ENCODE assay signal across 8 mouse cellular contexts in genomic region chr7:91262031-91262951, GRCm38 (mm10).
DNase-seq lines count a peak whose midpoint lies in the region; ATAC-seq and TF ChIP-seq lines count a peak whose summit lies in the region.

No protein-coding gene starts in this region.

- no peaks in the 10 kb centered on the region for H3K9me3 ChIP-seq in heart, embryonic 11.5 days (replicated peaks; ENCODE audit: control insufficient read depth, low read length)
- H3K9me3 ChIP-seq in forebrain, embryonic 14.5 days (replicated peaks; ENCODE audit: control insufficient read depth, low read length), result no peaks in the 10 kb centered on the region
- no peaks in the 10 kb centered on the region for H3K9me3 ChIP-seq in liver, postnatal 0 days (ENCODE audit: low read length)
- H3K9me3 ChIP-seq in stomach, embryonic 15.5 days, result no peaks in the 10 kb centered on the region

- DNase-seq in heart, postnatal 25 days (ENCODE audit: low spot score), result no peak
- peak; percentile 41 for DNase-seq in cerebellum, adult 11 months
- DNase-seq in forebrain, embryonic 14.5 days (ENCODE audit: low spot score), result peak; percentile 76
- DNase-seq in layer of hippocampus, adult 2 months (ENCODE audit: low spot score in 2 of 2), result peak; percentile 38 to 45
- DNase-seq in liver, postnatal 0 days, result peak; percentile 13
- no peak for DNase-seq in ovary, adult 18-20 months (ENCODE audit: low spot score)

- no peak overlapping the region for H3K27ac ChIP-seq in heart, embryonic 11.5 days (ENCODE audit: low read depth, low read length)
- peak overlapping the region; percentile 49; the same call in 1 of the 2 replicates for H3K27ac ChIP-seq in forebrain, embryonic 14.5 days (ENCODE audit: low read depth, low read length)
- peak overlapping the region; percentile 92 for H3K27ac ChIP-seq in layer of hippocampus, adult 2 months
- H3K27ac ChIP-seq in liver, postnatal 0 days (ENCODE audit: low read depth), result no peak overlapping the region
- H3K27ac ChIP-seq in stomach, embryonic 15.5 days, result no peak overlapping the region

- H3K4me2 ChIP-seq in heart, embryonic 11.5 days, result peak overlapping the region; percentile 83
- peak overlapping the region; percentile 77 for H3K4me2 ChIP-seq in forebrain, embryonic 14.5 days (ENCODE audit: low read length)
- peak overlapping the region; percentile 59 for H3K4me2 ChIP-seq in liver, postnatal 0 days (ENCODE audit: low read depth, low read length)
- H3K4me2 ChIP-seq in stomach, embryonic 15.5 days, result peak overlapping the region; percentile 75

- peaks cover 3% of the 10 kb centered on the region; the same call in 1 of the 2 replicates for H3K4me1 ChIP-seq in heart, embryonic 11.5 days (ENCODE audit: control insufficient read depth, insufficient read depth, low read length)
- no peaks in the 10 kb centered on the region for H3K4me1 ChIP-seq in forebrain, embryonic 14.5 days (ENCODE audit: control insufficient read depth, insufficient read depth, low read length)
- H3K4me1 ChIP-seq in liver, postnatal 0 days (ENCODE audit: insufficient read depth), result no peaks in the 10 kb centered on the region
- H3K4me1 ChIP-seq in stomach, embryonic 15.5 days, result peaks cover 3% of the 10 kb centered on the region; the same call in 1 of the 2 replicates

- no peak overlapping the region for H3K9ac ChIP-seq in heart, embryonic 11.5 days (ENCODE audit: low read depth, low read length)
- peak overlapping the region; percentile 60 for H3K9ac ChIP-seq in forebrain, embryonic 14.5 days (ENCODE audit: low read length)
- H3K9ac ChIP-seq in liver, postnatal 0 days (replicated peaks), result no peak overlapping the region
- H3K9ac ChIP-seq in stomach, embryonic 15.5 days, result no peak overlapping the region

- WGBS in heart, embryonic 11.5 days (ENCODE audit: insufficient replicate concordance), result under 1% methylated on average over 34 of the region's 34 CpGs
- under 1% methylated on average over 34 of the region's 34 CpGs for WGBS in forebrain, embryonic 14.5 days
- WGBS in liver, postnatal 0 days (ENCODE audit: insufficient replicate concordance), result 2% methylated on average over 34 of the region's 34 CpGs
- WGBS in stomach, embryonic 15.5 days, result under 1% methylated on average over 33 of the region's 34 CpGs

- H3K4me3 ChIP-seq in heart, embryonic 11.5 days (ENCODE audit: low read depth, low read length), result peak overlapping the region; percentile 39
- peak overlapping the region; percentile 49 for H3K4me3 ChIP-seq in forebrain, embryonic 14.5 days (ENCODE audit: low read depth, low read length)
- H3K4me3 ChIP-seq in layer of hippocampus, adult 2 months, result peak overlapping the region; percentile 70
- 0 out of 2 replicates have a peak overlapping the region, but pooled peaks have one; percentile 6 for H3K4me3 ChIP-seq in liver, postnatal 0 days (ENCODE audit: low read depth, low read length)
- H3K4me3 ChIP-seq in stomach, embryonic 15.5 days (replicated peaks), result peak overlapping the region; percentile 38

- no peaks in the 10 kb centered on the region for H3K36me3 ChIP-seq in heart, embryonic 11.5 days (ENCODE audit: control insufficient read depth, insufficient read depth, low read length)
- H3K36me3 ChIP-seq in forebrain, embryonic 14.5 days (ENCODE audit: control insufficient read depth, insufficient read depth, low read length), result no peaks in the 10 kb centered on the region
- H3K36me3 ChIP-seq in liver, postnatal 0 days (replicated peaks; ENCODE audit: insufficient read depth, low read length), result no peaks in the 10 kb centered on the region
- H3K36me3 ChIP-seq in stomach, embryonic 15.5 days, result no peaks in the 10 kb centered on the region

- H3K27me3 ChIP-seq in heart, embryonic 11.5 days (ENCODE audit: control insufficient read depth, insufficient read depth, low read length), result no peaks in the 10 kb centered on the region
- H3K27me3 ChIP-seq in forebrain, embryonic 14.5 days (replicated peaks; ENCODE audit: control insufficient read depth, insufficient read depth, low read length), result no peaks in the 10 kb centered on the region
- H3K27me3 ChIP-seq in liver, postnatal 0 days (ENCODE audit: insufficient read depth, low read length), result peaks cover 10% of the 10 kb centered on the region; the same call in 1 of the 2 replicates
- H3K27me3 ChIP-seq in stomach, embryonic 15.5 days (replicated peaks), result peaks cover 8% of the 10 kb centered on the region; the same call in 1 of the 2 replicates

- no peak; the same call in 1 of the 2 replicates for ATAC-seq in heart, embryonic 11.5 days (replicated peaks; ENCODE audit: insufficient number of reproducible peaks, low FRiP score, low TSS enrichment)
- ATAC-seq in forebrain, embryonic 14.5 days, result peak; percentile 92
- ATAC-seq in liver, postnatal 0 days, result no peak
- peak; percentile 56; the same call in 1 of the 2 replicates for ATAC-seq in stomach, embryonic 15.5 days (ENCODE audit: insufficient read depth, low FRiP score, low read depth)

- peak; percentile 32 for TF ChIP-seq CTCF in layer of hippocampus, adult 2 months (conservative IDR thresholded peaks at IDR 0.05)
- TF ChIP-seq CTCF in liver, postnatal 0 days (IDR thresholded peaks at IDR 0.05; ENCODE audit: low read depth), result no peak

- intact Hi-C loops in heart, postnatal 25 days (cut with DNase I), result no loop called here

- no peak for TF ChIP-seq EP300 in liver, postnatal 0 days (IDR thresholded peaks at IDR 0.05; ENCODE audit: low read depth)

Comparison
In these comparisons a context has a peak if more than half of its experiments do, and no peak if none do; other contexts are left out.
1. ATAC-seq: peak in forebrain, embryonic 14.5 days (single experiment) and stomach, embryonic 15.5 days (single experiment); none in heart, embryonic 11.5 days (single experiment) and liver, postnatal 0 days (single experiment).
2. H3K27ac ChIP-seq: peak in forebrain, embryonic 14.5 days (single experiment) and layer of hippocampus, adult 2 months (single experiment); none in heart, embryonic 11.5 days (single experiment), liver, postnatal 0 days (single experiment) and stomach, embryonic 15.5 days (single experiment).
3. H3K4me3 ChIP-seq: peak in every context shown above with its lines; median percentile 70 in layer of hippocampus, adult 2 months; 49 in forebrain, embryonic 14.5 days; 39 in heart, embryonic 11.5 days; 38 in stomach, embryonic 15.5 days; 6 in liver, postnatal 0 days.
4. DNase-seq: peak in cerebellum, adult 11 months (single experiment), forebrain, embryonic 14.5 days (single experiment), layer of hippocampus, adult 2 months (2 of 2) and liver, postnatal 0 days (single experiment); none in heart, postnatal 25 days (single experiment) and ovary, adult 18-20 months (single experiment).
5. Peak in every context shown above with its lines, with median percentiles within 50 percentile points of each other: H3K4me2 ChIP-seq.